Mouse (Mus musculus) erythroblast, embryonic 14.5 days (primary cell): Measurements from ENCODE around the gene St3gal3. TPM values are rescaled to one million over a fixed set of nuclear protein-coding genes. Genes with fewer than 3 reads are reported as not detected.

Experiments
- H3K27me3 ChIP-seq: 2 replicates; pipeline ENCODE4 v1.6.1; 2012; ENCODE audit warnings: inconsistent platforms; ENCODE audit not compliant: control insufficient read depth
- H3K36me3 ChIP-seq: 2 replicates; pipeline ENCODE4 v1.6.1; 2012; ENCODE audit warnings: mild to moderate bottlenecking, inconsistent platforms; ENCODE audit not compliant: control insufficient read depth
- H3K4me1 ChIP-seq: 2 replicates; pipeline ENCODE4 v1.6.1; 2012; ENCODE audit warnings: inconsistent platforms; ENCODE audit not compliant: control insufficient read depth
- H3K4me3 ChIP-seq: replicated peaks from 2 replicates; pipeline ENCODE3; 2012; ENCODE audit warnings: moderate library complexity, mild to moderate bottlenecking, inconsistent platforms
- H3K9me3 ChIP-seq: 2 replicates; pipeline ENCODE4 v1.6.1; 2012; ENCODE audit warnings: low read length, inconsistent platforms, mixed read lengths; ENCODE audit not compliant: control insufficient read depth
- GATA1 ChIP-seq: IDR thresholded peaks from 2 replicates; pipeline ENCODE4 v1.6.1; 2012; ENCODE audit warnings: low read length, inconsistent platforms, mixed read lengths
- TAL1 ChIP-seq: IDR thresholded peaks from 3 replicates; pipeline ENCODE4 v1.6.1; 2012; ENCODE audit warnings: low read length, inconsistent platforms, mixed read lengths
- polyA plus RNA-seq: library from polyadenylated mRNA; stranded (reverse); fragments of >175 nt; gene quantifications from 2 replicates; pipeline ENCODE4 v1.2.3, GENCODE M21; 2012

The St3gal3 gene
- polyA plus RNA-seq, 1 experiment: 0.85 TPM

GRCm38 (mm10) chr4:118037406-118037805 lies 97.3 kb downstream of the St3gal3 start:
- no peaks in the 10 kb centered on the region; the same call in 1 of the 2 replicates for H3K4me1 ChIP-seq
- no peak for TF ChIP-seq GATA1
- TF ChIP-seq TAL1: no peak
- no peaks in the 10 kb centered on the region for H3K27me3 ChIP-seq
- no peaks in the 10 kb centered on the region for H3K9me3 ChIP-seq
- H3K4me3 ChIP-seq: no peak overlapping the region
- no peaks in the 10 kb centered on the region for H3K36me3 ChIP-seq

GRCm38 (mm10) chr4:118036531-118036930 lies 98.2 kb downstream of the St3gal3 start:
- Histone ChIP-seq H3K36me3 (no peaks in the 10 kb centered on the region), H3K27me3 (no peaks in the 10 kb centered on the region), H3K4me3 (no peak overlapping the region), H3K9me3 (no peaks in the 10 kb centered on the region), H3K4me1 (no peaks in the 10 kb centered on the region; the same call in 1 of the 2 replicates)
- no peak for TF ChIP-seq GATA1
- no peak for TF ChIP-seq TAL1

- no peaks in the 10 kb centered on the region; the same call in 1 of the 2 replicates for H3K4me1 ChIP-seq
- H3K4me3 ChIP-seq: no peak overlapping the region
- TF ChIP-seq GATA1 (no peak), TAL1 (no peak)
- no peaks in the 10 kb centered on the region for H3K9me3 ChIP-seq
- H3K36me3 ChIP-seq: no peaks in the 10 kb centered on the region
- no peaks in the 10 kb centered on the region for H3K27me3 ChIP-seq
These were observed 99.6 kb downstream of the St3gal3 start for GRCm38 (mm10) chr4:118035090-118035489.

GRCm38 (mm10) chr4:118033026-118033425 lies 101.7 kb downstream of the St3gal3 start:
- Histone ChIP-seq H3K4me1 (no peaks in the 10 kb centered on the region; the same call in 1 of the 2 replicates), H3K4me3 (no peak overlapping the region), H3K36me3 (no peaks in the 10 kb centered on the region), H3K9me3 (no peaks in the 10 kb centered on the region), H3K27me3 (no peaks in the 10 kb centered on the region)
- no peak for TF ChIP-seq TAL1
- no peak for TF ChIP-seq GATA1

- Histone ChIP-seq H3K36me3 (no peaks in the 10 kb centered on the region), H3K4me3 (no peak overlapping the region), H3K4me1 (no peaks in the 10 kb centered on the region; the same call in 1 of the 2 replicates), H3K9me3 (no peaks in the 10 kb centered on the region), H3K27me3 (no peaks in the 10 kb centered on the region)
- TF ChIP-seq GATA1: no peak
- TF ChIP-seq TAL1: no peak
These were observed 102.9 kb downstream of the St3gal3 start for GRCm38 (mm10) chr4:118031776-118032170.

- H3K4me3 ChIP-seq: no peak overlapping the region
- no peaks in the 10 kb centered on the region; the same call in 1 of the 2 replicates for H3K4me1 ChIP-seq
- no peaks in the 10 kb centered on the region for H3K9me3 ChIP-seq
- no peaks in the 10 kb centered on the region for H3K36me3 ChIP-seq
- no peaks in the 10 kb centered on the region for H3K27me3 ChIP-seq
- TF ChIP-seq GATA1: no peak
- no peak for TF ChIP-seq TAL1
These were observed 103.5 kb downstream of the St3gal3 start for GRCm38 (mm10) chr4:118031132-118031775.

- Histone ChIP-seq H3K4me3 (no peak overlapping the region), H3K27me3 (no peaks in the 10 kb centered on the region), H3K4me1 (peaks cover 6% of the 10 kb centered on the region), H3K36me3 (no peaks in the 10 kb centered on the region), H3K9me3 (no peaks in the 10 kb centered on the region)
- TF ChIP-seq TAL1 (no peak), GATA1 (no peak)
These were observed 104.4 kb downstream of the St3gal3 start for GRCm38 (mm10) chr4:118030330-118030729.

- Histone ChIP-seq H3K27me3 (no peaks in the 10 kb centered on the region), H3K9me3 (no peaks in the 10 kb centered on the region)
- TF ChIP-seq GATA1: no peak
- no peak for TF ChIP-seq TAL1
These were observed 104.8 kb downstream of the St3gal3 start for GRCm38 (mm10) chr4:118029892-118030291.

GRCm38 (mm10) chr4:118028994-118029393 lies 105.7 kb downstream of the St3gal3 start:
- H3K36me3 ChIP-seq: no peaks in the 10 kb centered on the region
- H3K27me3 ChIP-seq: no peaks in the 10 kb centered on the region
- H3K9me3 ChIP-seq: no peaks in the 10 kb centered on the region
- no peak overlapping the region for H3K4me3 ChIP-seq
- H3K4me1 ChIP-seq: peaks cover 7% of the 10 kb centered on the region
- TF ChIP-seq GATA1 (no peak), TAL1 (no peak)

More at GRCm38 (mm10) chr4:118029892-118030291, 104.8 kb downstream of the St3gal3 start:
- H3K36me3 ChIP-seq: no peaks in the 10 kb centered on the region
- H3K4me1 ChIP-seq: peaks cover 7% of the 10 kb centered on the region
- no peak overlapping the region for H3K4me3 ChIP-seq
